Mouse (Mus musculus) lung, postnatal 0 days (tissue): ENCODE measurements around the gene Bcam.

Source experiments
- CTCF ChIP-seq: IDR thresholded peaks from 2 replicates; pipeline ENCODE4 v1.5.1; 2016; ENCODE audit warnings: antibody characterized with exemption, mild to moderate bottlenecking
- EP300 ChIP-seq: IDR thresholded peaks from 2 replicates; pipeline ENCODE4 v1.6.1; 2016; ENCODE audit warnings: antibody characterized with exemption, mild to moderate bottlenecking, control low read depth

DNA sequence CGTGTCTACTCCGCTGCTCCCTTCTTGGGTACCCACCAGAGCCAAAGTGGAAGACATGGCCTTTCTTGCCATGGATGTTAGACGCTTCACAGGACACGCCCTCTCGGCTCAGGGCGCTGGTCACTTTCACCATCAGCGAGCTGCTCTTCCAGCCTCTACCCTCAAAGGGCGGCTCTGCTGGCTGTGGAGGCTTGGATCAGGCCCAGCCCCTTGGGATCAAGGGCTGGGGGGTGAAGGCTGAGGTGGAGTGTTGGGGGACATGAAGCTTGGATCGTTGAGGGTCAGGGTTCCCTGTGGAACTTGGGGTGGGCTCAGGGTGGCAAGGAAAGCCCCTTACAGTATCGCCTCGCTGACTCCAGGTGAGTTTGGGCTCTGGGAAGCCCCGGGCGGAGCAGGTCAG is 12.2 kb downstream of the Bcam start:
- TF ChIP-seq CTCF: no peak
- TF ChIP-seq EP300: no peak
